ENCODE assay signal across 20 mouse cellular contexts in genomic region chr2:145893756-145894155, GRCm38 (mm10). TPM values are rescaled to one million over a fixed set of nuclear protein-coding genes. Genes with fewer than 3 reads are reported as not detected.
DNase-seq lines count a peak whose midpoint lies in the region; ATAC-seq and TF ChIP-seq lines count a peak whose summit lies in the region.
"Had no signal": no experiment of that assay in that cellular context is flagged by ENCODE, and none has a peak within 500 bp of the region (broad histone marks: within the 10 kb centered on the region; RNA-seq: fewer than 3 reads in every experiment).

No protein-coding gene starts in this region.

- H3K4me1 ChIP-seq in midbrain, embryonic 11.5 days (ENCODE audit: control insufficient read depth, insufficient read depth, low read length) = no peaks in the 10 kb centered on the region
- no peaks in the 10 kb centered on the region for H3K4me1 ChIP-seq in midbrain, postnatal 0 days (ENCODE audit: insufficient read depth, low read length)

- no peak for TF ChIP-seq CTCF in midbrain, postnatal 0 days (IDR thresholded peaks at IDR 0.05)

- H3K27me3 ChIP-seq in midbrain, embryonic 11.5 days (ENCODE audit: control insufficient read depth, insufficient read depth, low read length) = no peaks in the 10 kb centered on the region
- no peaks in the 10 kb centered on the region for H3K27me3 ChIP-seq in midbrain, postnatal 0 days (ENCODE audit: insufficient read depth, low read length)
- H3K27me3 ChIP-seq: CH12.LX, Patski had no signal

- no peaks in the 10 kb centered on the region for H3K9me3 ChIP-seq in midbrain, embryonic 11.5 days (ENCODE audit: control insufficient read depth, low read length)
- no peaks in the 10 kb centered on the region for H3K9me3 ChIP-seq in midbrain, postnatal 0 days (ENCODE audit: low read length)
- H3K9me3 ChIP-seq: G1E had no signal

- H3K36me3 ChIP-seq in midbrain, embryonic 11.5 days (ENCODE audit: control insufficient read depth, insufficient read depth, low read length) = no peaks in the 10 kb centered on the region
- H3K36me3 ChIP-seq in midbrain, postnatal 0 days (ENCODE audit: insufficient read depth, low read length) = no peaks in the 10 kb centered on the region
- H3K36me3 ChIP-seq: G1E had no signal

- no peak overlapping the region for H3K4me2 ChIP-seq in midbrain, embryonic 11.5 days
- H3K4me2 ChIP-seq in midbrain, postnatal 0 days (ENCODE audit: low read depth, low read length, poor library complexity, severe bottlenecking) = no peak overlapping the region

- no peak overlapping the region for H3K4me3 ChIP-seq in midbrain, embryonic 11.5 days (ENCODE audit: low read depth, low read length)
- H3K4me3 ChIP-seq in midbrain, postnatal 0 days (ENCODE audit: low read depth, low read length) = no peak overlapping the region

- 98% methylated on average over 6 of the region's 6 CpGs for WGBS in midbrain, embryonic 11.5 days
- 100% methylated on average over 6 of the region's 6 CpGs for whole genome bisulfite sequencing in midbrain, postnatal 0 days

- ATAC-seq in midbrain, embryonic 11.5 days (ENCODE audit: low FRiP score) = no peak
- no peak for ATAC-seq in midbrain, postnatal 0 days (ENCODE audit: low FRiP score)
- ATAC-seq: activated CD4-positive, CD25-positive, alpha-beta regulatory T cell, adult 4 months; CD4-positive, CD25-positive, alpha-beta regulatory T cell, adult 4 months; Patski had no signal

- H3K27ac ChIP-seq in midbrain, embryonic 11.5 days (ENCODE audit: low read depth, low read length) = no peak overlapping the region
- no peak overlapping the region for H3K27ac ChIP-seq in midbrain, postnatal 0 days (ENCODE audit: low read depth, low read length)

- no peak overlapping the region for H3K9ac ChIP-seq in midbrain, embryonic 11.5 days (ENCODE audit: low read length)
- H3K9ac ChIP-seq in midbrain, postnatal 0 days (replicated peaks; ENCODE audit: low read length, poor library complexity, severe bottlenecking) = no peak overlapping the region

- peak; percentile 55 for DNase-seq in heart, adult 11 months
- no peak for DNase-seq in heart, adult 8-10 months (ENCODE audit: low spot score)
- peak; percentile 53 for DNase-seq in midbrain, embryonic 11.5 days (ENCODE audit: low spot score, missing footprints)
- DNase-seq in midbrain, postnatal 0 days (ENCODE audit: low spot score) = no peak
- DNase-seq: adrenal gland, adult 2 months; adrenal gland, adult 8-10 months; adrenal gland, postnatal 10 days; adrenal gland, postnatal 14 days; adrenal gland, postnatal 25 days; adrenal gland, postnatal 36 days; B cell, adult 2 months; cerebellum, adult 11 months; cerebellum, adult 11-12 months; cerebellum, adult 18-20 months had no signal

RNA-seq across cellular contexts. Expression of gene Naa20, which starts 8.1 kb away (rescaled TPM):
- total RNA-seq in heart, adult 8-10 months (2022) = 10 to 100 TPM; 73.0 to 85.8 (median 80.3) TPM
- 147 and 151 TPM in 2 replicates for polyA plus RNA-seq in midbrain, embryonic 11.5 days (2014; fragmentation: Nextera tagmentation; extraction: Ambion mirVana)
- 106 and 129 TPM in 2 replicates for total RNA-seq in midbrain, postnatal 0 days (2014; rRNA removed)
- 153 and 160 TPM in 2 replicates for polyA plus RNA-seq in midbrain, postnatal 0 days (2015; fragmentation: Nextera tagmentation; extraction: Ambion mirVana)

RNA-seq across cellular contexts. Expression of gene Cfap61, which starts 40.8 kb away (rescaled TPM):
- total RNA-seq in heart, adult 8-10 months (2022) = 1 to 10 TPM in 3 of 4 experiments, under 1 TPM in 1; 0.92 to 2.5 (median 1.7) TPM
- polyA plus RNA-seq in midbrain, embryonic 11.5 days (2014; fragmentation: Nextera tagmentation; extraction: Ambion mirVana) = 0.87 and 1.2 TPM in 2 replicates
- 2.5 and 4.9 TPM in 2 replicates for total RNA-seq in midbrain, postnatal 0 days (2014; rRNA removed)
- polyA plus RNA-seq in midbrain, postnatal 0 days (2015; fragmentation: Nextera tagmentation; extraction: Ambion mirVana) = 2.7 and 3.7 TPM in 2 replicates
- total RNA-seq: CH12.LX, MEL had no signal
- polyA plus RNA-seq: activated CD4-positive, CD25-positive, alpha-beta regulatory T cell, adult 4 months; CD4-positive, CD25-positive, alpha-beta regulatory T cell, adult 4 months; G1E had no signal

RNA-seq across cellular contexts. Expression of gene Crnkl1, which starts 41.1 kb away (rescaled TPM):
- 10 to 100 TPM; 16.6 to 23.3 (median 20.5) TPM for total RNA-seq in heart, adult 8-10 months (2022)
- 44.2 and 46.6 TPM in 2 replicates for polyA plus RNA-seq in midbrain, embryonic 11.5 days (2014; fragmentation: Nextera tagmentation; extraction: Ambion mirVana)
- 13.7 and 16.2 TPM in 2 replicates for total RNA-seq in midbrain, postnatal 0 days (2014; rRNA removed)
- 13.2 and 15.5 TPM in 2 replicates for polyA plus RNA-seq in midbrain, postnatal 0 days (2015; fragmentation: Nextera tagmentation; extraction: Ambion mirVana)

Comparison
In these comparisons a context has a peak if more than half of its experiments do, and no peak if none do; other contexts are left out.
1. DNase-seq: peak in heart, adult 11 months (single experiment) and midbrain, embryonic 11.5 days (single experiment); none in heart, adult 8-10 months (single experiment) and midbrain, postnatal 0 days (single experiment).